Mouse (Mus musculus) hindbrain, embryonic 14.5 days (tissue): ENCODE data around the gene Mas1. TPM values are rescaled to one million over a fixed set of nuclear protein-coding genes. Genes with fewer than 3 reads are reported as not detected.

Experiments
- ATAC-seq: fragments of 200-750 bp; cut with Nextera tagmentation; 2 replicates; pipeline ENCODE4 v1.8.0; 2017; ENCODE audit warnings: moderate number of reproducible peaks, mild to moderate bottlenecking, moderate TSS enrichment, moderate library complexity; ENCODE audit not compliant: low FRiP score
- DNase-seq: peaks from one replicate; pipeline ENCODE4 v3.0.0-alpha.2; 2015; ENCODE audit warnings: low spot score
- H3K27ac ChIP-seq: fragments of 300-500 bp; sonication (generic); 2 replicates; pipeline ENCODE4 v1.5.1; 2014; ENCODE audit warnings: mild to moderate bottlenecking, moderate library complexity
- H3K27me3 ChIP-seq: fragments of 300-500 bp; sonication (generic); 2 replicates; pipeline ENCODE4 v1.6.1; 2014; ENCODE audit warnings: mild to moderate bottlenecking, low read length, mixed read lengths; ENCODE audit not compliant: control insufficient read depth, insufficient read depth
- H3K36me3 ChIP-seq: fragments of 300-500 bp; sonication (generic); replicated peaks from 2 replicates; pipeline ENCODE4 v1.6.1; 2014; ENCODE audit not compliant: control insufficient read depth, insufficient read depth
- H3K4me1 ChIP-seq: fragments of 300-500 bp; sonication (generic); replicated peaks from 2 replicates; pipeline ENCODE4 v1.6.1; 2014; ENCODE audit warnings: antibody characterized with exemption, low read length, mixed read lengths; ENCODE audit not compliant: control insufficient read depth, insufficient read depth
- H3K4me2 ChIP-seq: fragments of 300-500 bp; sonication (generic); replicated peaks from 2 replicates; pipeline ENCODE4 v1.6.1; 2014; ENCODE audit warnings: mild to moderate bottlenecking, moderate library complexity
- H3K4me3 ChIP-seq: fragments of 300-500 bp; sonication (generic); replicated peaks from 2 replicates; pipeline ENCODE4 v1.5.1; 2014; ENCODE audit warnings: mild to moderate bottlenecking, low read length
- H3K9ac ChIP-seq: fragments of 300-500 bp; sonication (generic); 2 replicates; pipeline ENCODE4 v1.6.1; 2014
- H3K9me3 ChIP-seq: fragments of 300-500 bp; sonication (generic); 2 replicates; pipeline ENCODE4 v1.6.1; 2016; ENCODE audit warnings: low read length; ENCODE audit not compliant: control insufficient read depth
- WGBS: fragments of 180-500 bp; shearing (Covaris S2); extraction: QIAGEN DNeasy Blood & Tissue Kit; methylation state at CpG from one replicate; pipeline ENCODE4 v1.1.7; 2014; 5-methylcytosine and 5-hydroxymethylcytosine counted together
- polyA plus RNA-seq: library from polyadenylated mRNA; unstranded; fragments of >200 nt; fragmentation: Nextera tagmentation; extraction: Ambion mirVana; gene quantifications from 2 replicates; pipeline ENCODE4 v1.2.1, GENCODE M21; 2014

Gene Mas1
- polyA plus RNA-seq, 1 experiment from 2014 or later: 0.31 TPM

DNA sequence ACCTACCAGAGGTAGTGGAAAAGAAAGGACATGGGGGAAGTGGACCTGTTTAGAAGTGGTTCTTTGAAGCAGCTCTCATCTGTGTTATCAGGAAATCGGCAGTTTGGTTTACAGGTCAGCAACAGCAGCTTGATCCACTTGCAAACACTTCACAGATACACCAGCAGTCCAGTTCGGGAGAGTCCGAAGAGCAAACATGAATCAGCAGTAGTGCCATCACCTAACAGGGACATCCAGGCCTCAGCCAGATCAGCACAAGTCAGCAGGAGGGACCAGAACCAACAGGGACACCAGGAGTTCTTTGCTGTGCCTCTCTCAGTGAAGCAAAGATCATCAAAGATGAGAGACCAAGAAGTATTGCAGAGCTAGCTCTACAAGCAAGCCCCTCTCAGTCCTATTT is 53.4 kb downstream of the Mas1 start:
- Histone ChIP-seq H3K4me1 (0 out of 2 replicates have a peak, but pooled peaks cover 4% of the 10 kb centered on the region), H3K9me3 (no peaks in the 10 kb centered on the region; the same call in 1 of the 2 replicates), H3K4me2 (no peak overlapping the region), H3K27me3 (no peaks in the 10 kb centered on the region), H3K36me3 (no peaks in the 10 kb centered on the region), H3K9ac (no peak overlapping the region), H3K27ac (no peak overlapping the region), H3K4me3 (no peak overlapping the region)
- 92% methylated on average over 3 of the region's 3 CpGs for WGBS
- DNase-seq: no peak
- no peak for ATAC-seq

DNA sequence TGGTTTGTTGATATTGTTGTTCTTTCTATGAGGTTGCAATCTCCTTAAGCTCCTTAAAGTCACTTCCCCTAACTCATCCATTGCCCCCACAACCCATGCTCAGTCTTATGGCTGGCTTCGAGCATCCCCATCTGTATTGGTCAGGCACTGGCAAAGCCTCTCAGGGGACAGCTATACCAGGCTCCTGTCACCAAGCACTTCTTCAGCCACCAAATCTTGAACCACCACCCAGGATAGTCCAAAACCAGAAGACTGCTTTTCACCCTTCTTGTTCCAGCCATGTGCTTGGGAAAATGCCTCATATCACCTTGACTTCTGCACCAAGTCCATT is 57.0 kb downstream of the Mas1 start:
- Histone ChIP-seq H3K9ac (no peak overlapping the region), H3K27me3 (no peaks in the 10 kb centered on the region), H3K4me2 (no peak overlapping the region), H3K9me3 (no peaks in the 10 kb centered on the region; the same call in 1 of the 2 replicates), H3K4me1 (0 out of 2 replicates have a peak, but pooled peaks cover 4% of the 10 kb centered on the region), H3K4me3 (no peak overlapping the region), H3K36me3 (no peaks in the 10 kb centered on the region), H3K27ac (no peak overlapping the region)
- no peak for ATAC-seq
- 96% methylated on average over 1 of the region's 1 CpGs for WGBS
- no peak for DNase-seq

DNA sequence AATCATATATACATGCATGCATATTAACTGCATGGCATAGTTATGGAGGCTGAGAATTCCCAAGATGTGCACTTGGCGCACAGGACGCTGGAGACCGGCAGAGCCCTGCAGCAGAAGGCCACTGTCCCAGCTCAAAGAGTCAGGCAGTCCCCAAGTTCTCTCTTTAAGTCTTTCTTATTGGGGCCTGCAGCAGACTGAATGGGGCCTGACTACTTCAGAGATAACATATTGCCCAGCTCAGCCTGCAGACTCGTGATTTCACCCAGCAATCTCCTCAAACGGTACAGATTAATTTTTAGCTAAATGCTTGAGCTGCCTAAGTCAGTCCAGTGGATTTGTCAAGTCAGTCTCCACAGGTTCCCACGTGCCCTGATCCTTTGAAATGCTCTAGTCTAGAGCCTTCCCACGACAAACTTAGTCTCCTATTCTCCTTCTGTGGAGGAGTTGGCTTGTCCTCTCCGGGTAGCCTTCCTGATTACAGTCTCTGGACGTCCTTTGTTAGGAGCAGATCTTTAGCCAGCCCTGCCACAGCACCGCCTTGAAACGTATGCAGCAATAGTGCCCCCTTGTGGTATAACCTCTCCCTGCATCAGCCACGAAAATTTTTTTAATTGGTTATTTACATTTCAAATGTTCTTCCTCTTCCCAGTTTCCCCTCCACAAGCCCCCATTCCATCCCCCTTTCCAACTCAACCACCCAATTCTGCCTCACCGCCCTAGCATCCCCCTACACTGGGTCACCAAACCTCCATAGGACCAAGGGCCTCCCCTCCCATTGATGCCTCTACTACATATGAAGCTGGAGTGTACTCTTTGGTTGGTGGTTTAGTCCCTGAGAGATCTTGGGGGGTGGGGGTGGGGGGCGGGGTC is 57.6 kb downstream of the Mas1 start:
- 26% methylated on average over 14 of the region's 14 CpGs for WGBS
- H3K36me3 ChIP-seq: no peaks in the 10 kb centered on the region
- no peak overlapping the region for H3K27ac ChIP-seq
- no peaks in the 10 kb centered on the region for H3K27me3 ChIP-seq
- no peaks in the 10 kb centered on the region; the same call in 1 of the 2 replicates for H3K9me3 ChIP-seq
- no peak overlapping the region for H3K4me3 ChIP-seq
- DNase-seq: peak; percentile 85
- no peak overlapping the region for H3K9ac ChIP-seq
- H3K4me2 ChIP-seq: no peak overlapping the region
- 0 out of 2 replicates have a peak, but pooled peaks cover 4% of the 10 kb centered on the region for H3K4me1 ChIP-seq
- ATAC-seq: peak; percentile 86

DNA sequence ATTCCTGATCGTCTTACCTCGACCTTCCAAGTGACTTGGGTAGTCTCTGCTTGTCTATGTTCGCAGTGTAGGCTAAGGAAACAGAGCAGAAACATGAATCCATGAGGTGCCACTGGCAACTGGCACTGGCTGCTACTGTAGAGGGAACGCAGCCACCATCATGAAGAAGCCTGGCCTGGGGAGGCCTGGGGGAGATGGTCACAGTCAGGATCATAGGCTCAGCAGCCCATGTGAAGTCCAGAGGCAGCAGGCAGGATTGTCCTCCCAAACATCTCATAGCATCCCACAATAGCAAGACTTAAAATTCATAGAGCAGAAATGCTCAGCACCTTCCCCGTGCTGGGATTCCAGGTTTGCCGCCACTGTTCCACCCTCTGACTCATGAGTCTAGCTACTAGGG is 59.1 kb downstream of the Mas1 start:
- no peak overlapping the region for H3K4me2 ChIP-seq
- no peaks in the 10 kb centered on the region; the same call in 1 of the 2 replicates for H3K9me3 ChIP-seq
- 89% methylated on average over 6 of the region's 6 CpGs for WGBS
- no peaks in the 10 kb centered on the region for H3K27me3 ChIP-seq
- ATAC-seq (no peak), DNase-seq (no peak)
- H3K4me1 ChIP-seq: 0 out of 2 replicates have a peak, but pooled peaks cover 4% of the 10 kb centered on the region
- no peaks in the 10 kb centered on the region for H3K36me3 ChIP-seq
- no peak overlapping the region for H3K9ac ChIP-seq
- no peak overlapping the region for H3K4me3 ChIP-seq
- H3K27ac ChIP-seq: no peak overlapping the region

DNA sequence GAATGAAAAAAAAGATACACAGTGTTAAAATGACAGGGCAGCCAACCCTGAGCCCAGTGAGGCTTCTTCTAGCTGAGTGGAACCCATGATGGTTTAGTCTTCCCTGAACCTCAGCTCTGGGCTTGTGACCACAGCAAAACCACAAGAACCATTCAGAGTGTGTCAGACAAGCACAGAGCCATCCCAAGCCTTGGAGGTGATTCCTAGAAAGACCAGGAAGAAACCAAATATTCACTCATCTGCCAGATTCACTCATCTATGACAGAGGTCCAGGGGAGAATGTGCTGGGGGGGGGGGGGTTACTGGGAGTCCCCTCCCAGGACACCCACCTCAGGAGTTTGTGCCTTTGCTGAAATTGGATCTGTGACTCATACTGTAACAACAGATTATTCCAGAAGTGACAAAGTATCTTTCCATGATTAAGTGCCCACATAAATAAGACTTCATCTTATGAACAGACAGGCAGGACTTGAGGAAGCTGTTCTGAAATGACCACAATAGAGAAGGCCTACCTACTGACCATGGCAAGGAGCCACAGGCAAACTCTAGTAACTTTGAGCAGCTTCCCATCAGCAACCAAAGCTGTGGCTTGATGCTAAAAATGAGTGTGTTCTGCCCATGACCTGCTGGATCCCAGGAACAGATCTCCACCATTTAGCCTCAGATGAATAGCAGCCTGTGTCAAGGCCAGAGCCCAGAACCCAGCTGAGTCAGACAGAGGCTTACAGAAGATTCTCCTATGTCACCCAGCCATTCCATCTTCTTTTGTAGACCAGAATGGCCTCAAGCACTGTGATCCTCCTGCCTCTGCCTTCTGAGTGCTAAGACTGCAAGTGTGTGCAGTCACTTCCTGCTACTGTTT is 63.1 kb downstream of the Mas1 start:
- Histone ChIP-seq H3K27me3 (no peaks in the 10 kb centered on the region), H3K4me3 (no peak overlapping the region), H3K4me1 (no peaks in the 10 kb centered on the region), H3K9me3 (no peaks in the 10 kb centered on the region), H3K36me3 (no peaks in the 10 kb centered on the region), H3K4me2 (no peak overlapping the region), H3K9ac (no peak overlapping the region), H3K27ac (no peak overlapping the region)
- DNase-seq: no peak
- ATAC-seq: no peak

DNA sequence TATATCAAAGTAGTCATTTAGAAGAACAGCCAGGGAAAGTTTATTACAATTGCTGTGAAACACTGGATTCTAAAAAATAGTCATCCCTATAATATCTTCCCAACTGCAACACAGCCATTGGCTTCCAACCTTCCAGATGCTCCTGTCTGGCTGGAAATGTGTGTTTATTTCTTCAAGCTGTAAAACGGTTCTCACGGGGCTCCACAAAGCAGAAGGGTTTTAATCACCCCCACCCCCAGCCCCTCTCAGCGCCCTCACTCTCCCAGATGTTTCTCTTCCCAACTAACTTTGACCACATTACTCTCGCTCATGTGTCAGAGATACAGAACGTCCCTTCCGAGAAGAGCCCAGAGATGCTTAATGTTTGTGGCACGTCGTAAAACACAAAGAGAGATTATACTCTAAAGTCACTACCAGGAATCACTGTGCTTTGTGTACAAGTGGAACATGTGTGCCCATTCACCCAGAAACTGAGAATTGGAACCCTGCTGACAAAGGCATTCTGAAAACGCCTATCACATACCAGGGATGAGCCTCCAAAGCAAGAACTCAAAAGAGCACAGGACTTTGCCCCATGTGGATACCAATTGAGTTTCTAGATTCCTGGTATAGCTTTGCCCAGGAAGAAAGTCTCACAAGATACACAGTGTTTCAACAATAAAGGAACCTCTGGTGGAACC is 65.9 kb downstream of the Mas1 start:
- no peak for ATAC-seq
- Histone ChIP-seq H3K4me1 (no peaks in the 10 kb centered on the region), H3K9me3 (no peaks in the 10 kb centered on the region), H3K27me3 (no peaks in the 10 kb centered on the region), H3K27ac (no peak overlapping the region), H3K4me2 (no peak overlapping the region), H3K4me3 (no peak overlapping the region), H3K9ac (no peak overlapping the region), H3K36me3 (no peaks in the 10 kb centered on the region)
- no peak for DNase-seq
- WGBS: 53% methylated on average over 9 of the region's 9 CpGs

DNA sequence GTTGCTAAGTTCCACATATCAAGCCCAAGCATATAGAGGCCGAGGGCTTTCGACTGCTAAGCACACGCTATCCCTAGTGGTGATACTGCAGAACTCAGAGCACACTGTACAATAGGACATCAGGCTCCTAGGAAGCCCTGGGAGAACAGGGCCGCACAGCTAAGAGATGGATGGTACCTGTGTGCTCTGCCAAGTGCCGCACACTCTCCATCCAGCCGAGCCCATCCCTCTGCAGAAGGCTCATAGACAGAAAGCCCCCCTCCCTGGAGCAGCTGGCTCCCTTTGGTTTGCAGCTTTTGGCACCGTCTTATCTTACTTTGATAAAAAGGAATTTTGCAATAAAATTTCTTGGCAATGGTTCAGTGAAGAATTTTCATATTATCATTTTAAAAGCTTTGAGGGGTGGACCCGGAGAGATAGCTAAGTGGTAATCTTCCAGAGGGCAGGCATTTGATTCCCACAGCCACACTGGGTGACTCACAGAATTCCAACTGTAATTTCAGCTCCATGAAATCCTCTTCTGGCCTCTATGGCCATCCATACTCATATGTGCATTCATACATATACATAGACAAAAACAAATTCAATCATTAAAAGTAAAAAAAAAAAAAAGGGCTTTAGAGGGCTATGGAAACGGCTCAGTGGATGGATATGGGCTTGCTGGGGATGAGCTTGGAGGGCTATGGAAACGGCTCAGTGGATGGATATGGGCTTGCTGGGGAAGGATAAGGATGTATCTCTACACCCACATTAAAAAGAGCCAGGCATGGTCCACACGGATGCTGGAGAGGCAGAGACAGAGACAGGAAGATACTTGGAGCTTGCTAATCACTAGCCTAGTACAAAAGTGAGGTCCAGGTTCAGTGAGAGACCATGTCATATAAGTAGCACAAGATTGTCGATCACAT is 68.3 kb downstream of the Mas1 start:
- no peak for ATAC-seq
- H3K9ac ChIP-seq: no peak overlapping the region
- DNase-seq: no peak
- 82% methylated on average over 12 of the region's 12 CpGs for WGBS
- no peak overlapping the region for H3K4me2 ChIP-seq
- H3K9me3 ChIP-seq: no peaks in the 10 kb centered on the region
- no peaks in the 10 kb centered on the region for H3K27me3 ChIP-seq
- H3K27ac ChIP-seq: no peak overlapping the region
- H3K36me3 ChIP-seq: no peaks in the 10 kb centered on the region
- no peaks in the 10 kb centered on the region for H3K4me1 ChIP-seq
- no peak overlapping the region for H3K4me3 ChIP-seq

DNA sequence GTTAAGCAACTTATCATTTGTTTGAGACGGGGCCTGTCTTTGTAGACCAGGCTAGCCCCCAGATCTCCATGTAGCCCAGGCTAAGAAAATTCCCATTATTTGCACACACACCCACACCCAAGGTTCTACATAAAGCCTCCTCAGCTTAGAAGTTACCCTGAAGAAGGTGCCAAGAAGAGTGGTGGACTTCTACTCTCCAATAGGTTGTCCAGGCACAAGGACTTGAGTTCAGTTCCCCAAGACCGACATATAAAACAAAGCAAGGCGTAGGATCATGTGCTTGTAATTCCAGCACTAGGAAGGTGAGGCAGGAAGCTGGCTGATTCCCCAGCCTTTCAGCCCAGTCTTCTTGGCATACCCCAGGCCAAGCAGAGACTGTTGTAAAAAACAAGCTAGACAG is 69.4 kb downstream of the Mas1 start:
- DNase-seq (no peak), ATAC-seq (no peak)
- 91% methylated on average over 3 of the region's 3 CpGs for WGBS
- Histone ChIP-seq H3K9me3 (no peaks in the 10 kb centered on the region), H3K27me3 (no peaks in the 10 kb centered on the region), H3K36me3 (no peaks in the 10 kb centered on the region), H3K27ac (no peak overlapping the region), H3K4me1 (peaks cover 6% of the 10 kb centered on the region; the same call in 1 of the 2 replicates), H3K9ac (no peak overlapping the region), H3K4me2 (no peak overlapping the region), H3K4me3 (no peak overlapping the region)
